Mouse (Mus musculus) ES-CJ7 (cell line): ENCODE results near the gene Lrp6.
A peak's percentile ranks its signal among the peaks of the same experiment; 100 is the strongest.

Source experiments
- DNase-seq: peaks from one replicate; pipeline ENCODE4 v3.0.0; 2011; ENCODE audit warnings: low read depth, low spot score

Gene Lrp6

GRCm38 (mm10) chr6:134566818-134567485, at the start of gene Lrp6:
TSS of gene Lrp6 (minus strand) at chr6:134566965.
- peak; percentile 83 for DNase-seq

DNA sequence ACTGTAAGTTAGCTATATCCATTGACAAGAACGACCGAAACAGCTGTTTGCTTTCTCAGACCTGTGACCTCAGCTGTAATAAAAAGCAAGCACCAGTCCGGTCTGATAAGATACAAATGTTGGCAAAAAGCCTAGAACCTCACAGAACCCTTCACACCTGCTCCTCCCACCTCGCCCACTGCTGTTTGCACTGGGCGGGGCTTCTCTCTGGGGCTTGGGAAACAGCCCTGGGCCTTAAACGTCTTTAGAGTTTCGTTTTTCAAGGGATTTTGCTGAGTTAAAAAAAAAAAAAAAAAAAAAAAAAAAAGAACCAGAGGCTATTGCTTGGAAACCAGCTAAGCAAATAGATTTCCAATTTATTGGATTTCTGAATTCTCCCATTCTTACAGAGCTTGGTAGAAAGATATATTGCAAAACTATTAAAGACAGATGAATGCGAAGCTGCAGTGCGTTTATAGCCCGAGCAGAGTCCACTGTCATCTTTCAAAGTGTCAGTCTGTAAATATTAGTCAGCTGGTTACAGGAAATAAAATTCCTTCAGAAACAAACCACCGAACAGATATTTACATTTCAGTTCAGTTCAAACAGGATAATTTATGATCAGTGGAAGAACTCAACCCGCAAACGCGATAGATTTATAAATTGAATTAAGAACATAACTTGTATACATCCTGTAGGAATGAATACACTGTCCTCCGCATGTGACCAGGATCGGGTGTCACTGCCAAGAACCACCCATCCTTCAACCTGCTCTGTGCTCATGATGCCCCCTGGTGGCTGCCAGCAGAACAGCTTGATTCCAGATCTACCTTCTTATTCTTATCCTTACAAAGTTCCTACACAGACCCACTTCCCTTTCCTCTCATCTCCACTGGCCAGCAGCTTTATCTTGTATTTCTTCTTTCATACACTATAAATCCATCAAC, 48.2 kb upstream of the Lrp6 start:
- DNase-seq: peak; percentile 87

DNA sequence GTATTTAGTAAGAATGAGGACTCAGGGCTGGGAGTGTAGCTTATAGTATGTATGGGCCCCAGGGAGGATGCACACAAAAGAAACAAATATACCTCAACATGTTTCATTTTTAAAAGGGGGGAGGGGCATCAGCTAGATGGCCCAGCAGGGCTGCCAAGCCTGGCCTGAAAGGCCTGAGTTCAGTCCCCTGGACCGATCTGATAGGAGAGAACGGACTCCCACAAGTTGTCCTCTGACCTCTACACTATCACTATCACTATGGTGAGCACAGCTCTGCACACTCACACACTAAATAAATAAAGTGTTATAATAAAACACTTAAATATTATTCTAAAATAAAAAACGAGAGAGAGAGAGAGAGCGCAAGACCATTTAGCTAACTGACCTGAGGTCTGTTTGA, 47.6 kb upstream of the Lrp6 start:
- DNase-seq: no peak

- DNase-seq: no peak
These were observed 45.1 kb upstream of the Lrp6 start for GRCm38 (mm10) chr6:134611896-134612295.

DNA sequence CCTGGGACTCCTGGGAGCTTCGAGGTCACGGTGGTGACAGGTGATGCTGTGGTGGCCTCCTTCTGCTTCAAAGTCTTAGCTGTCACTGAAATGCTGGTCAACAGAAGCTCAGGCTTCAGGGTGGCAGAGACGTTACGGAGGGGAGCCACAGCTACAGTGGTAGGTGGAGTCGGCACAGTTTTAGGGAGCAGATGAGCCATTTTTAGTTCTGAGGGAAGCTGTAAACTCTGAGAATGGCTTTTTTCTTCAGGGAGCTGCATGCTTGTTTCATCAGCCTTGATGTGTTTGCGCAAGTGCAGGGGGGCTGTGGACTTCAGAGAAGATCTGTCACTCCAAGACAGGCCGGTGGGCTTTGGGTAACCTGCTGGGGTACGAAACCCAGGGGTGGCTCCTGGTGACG, 43.6 kb upstream of the Lrp6 start:
- no peak for DNase-seq

- DNase-seq: peak; percentile 63
These were observed 40.4 kb upstream of the Lrp6 start for GRCm38 (mm10) chr6:134606949-134607746.

DNA sequence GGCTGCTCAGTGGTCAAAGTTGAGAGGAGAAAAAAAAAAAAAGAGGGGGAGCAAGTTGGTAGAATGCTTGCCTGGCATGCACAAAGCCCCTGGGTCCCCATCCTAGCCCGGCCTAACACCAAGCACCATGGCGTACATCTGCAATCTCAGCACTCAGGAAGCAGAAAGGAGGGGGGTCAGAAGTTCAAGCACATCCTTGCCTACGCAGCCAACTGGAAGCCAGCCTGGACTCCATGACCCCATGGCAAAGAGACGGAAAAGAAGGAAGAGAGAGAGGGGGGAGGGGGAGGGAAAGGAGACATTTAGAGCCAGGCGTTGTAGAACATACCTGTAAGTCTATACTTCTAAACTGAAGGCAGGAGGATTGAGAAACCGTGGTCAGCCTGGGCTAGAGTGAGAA, 39.8 kb upstream of the Lrp6 start:
- no peak for DNase-seq

DNA sequence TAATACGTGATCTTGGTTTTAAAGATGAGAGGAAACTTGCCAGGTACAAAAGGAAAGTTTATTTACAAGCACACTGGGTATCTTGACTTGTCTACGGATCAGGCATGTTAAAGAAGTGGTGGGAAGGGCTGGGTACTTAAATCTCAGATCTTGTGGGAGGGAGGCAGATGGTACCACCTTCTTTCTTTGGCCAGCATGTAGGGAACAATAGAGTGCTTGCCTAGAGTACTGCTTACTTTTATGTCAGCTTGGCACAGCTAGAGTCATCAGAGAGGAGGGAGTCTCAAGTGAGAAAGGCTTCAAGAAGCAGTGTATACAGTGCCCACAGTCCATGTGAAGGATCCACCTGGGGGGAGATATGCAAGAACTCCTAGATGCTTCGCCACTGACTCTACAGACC, 38.4 kb upstream of the Lrp6 start:
- DNase-seq: no peak

DNA sequence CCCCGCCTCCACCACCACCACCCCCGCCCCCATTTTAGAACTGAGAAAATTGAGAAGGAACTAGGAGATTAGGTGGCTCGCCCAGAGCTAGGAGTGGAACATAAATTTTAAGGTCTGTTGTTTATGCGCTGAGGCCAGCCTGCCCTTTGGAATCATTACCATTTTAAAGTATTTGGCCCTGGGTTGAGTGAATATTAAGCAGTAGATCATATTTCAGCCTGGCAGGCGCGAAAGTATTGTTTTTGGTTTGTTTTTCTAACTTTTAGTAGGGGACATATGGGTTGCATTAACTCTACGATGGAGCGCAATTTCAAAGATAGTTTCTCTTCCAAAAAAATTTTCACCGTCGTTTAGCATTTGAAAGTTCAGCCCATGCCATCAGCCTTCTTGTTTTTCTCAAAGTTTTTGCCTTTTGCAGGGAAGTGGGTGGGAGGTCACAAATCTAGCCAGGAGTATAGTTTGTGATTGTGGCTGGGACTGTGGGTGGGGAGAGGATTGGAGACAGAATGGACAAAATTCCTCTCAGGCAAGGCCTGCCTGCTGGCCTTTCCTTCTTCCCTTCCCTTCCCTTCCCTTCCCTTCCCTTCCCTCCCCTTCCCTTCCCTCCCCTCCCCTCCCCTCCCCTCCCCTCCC, 35.7 kb upstream of the Lrp6 start:
- DNase-seq: no peak

DNA sequence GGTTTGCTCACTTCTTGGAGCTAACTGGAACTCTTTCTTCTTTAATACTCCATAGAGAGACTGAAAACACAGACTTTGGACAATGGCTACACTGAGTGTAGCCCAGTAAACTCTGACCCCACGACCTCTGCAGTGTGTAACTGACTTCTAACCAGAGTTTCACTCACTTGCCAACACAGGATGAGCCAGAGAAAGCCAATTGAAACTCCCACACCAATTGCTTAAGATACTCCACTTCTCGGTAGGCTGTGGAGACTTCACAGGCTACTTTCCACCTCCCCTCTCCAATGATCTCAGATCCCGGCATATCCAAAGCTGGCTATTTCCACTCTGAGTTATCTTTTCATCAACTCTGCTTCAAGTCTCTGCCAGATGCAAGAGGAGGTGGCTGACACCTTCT, 35.0 kb upstream of the Lrp6 start:
- DNase-seq: no peak

DNA sequence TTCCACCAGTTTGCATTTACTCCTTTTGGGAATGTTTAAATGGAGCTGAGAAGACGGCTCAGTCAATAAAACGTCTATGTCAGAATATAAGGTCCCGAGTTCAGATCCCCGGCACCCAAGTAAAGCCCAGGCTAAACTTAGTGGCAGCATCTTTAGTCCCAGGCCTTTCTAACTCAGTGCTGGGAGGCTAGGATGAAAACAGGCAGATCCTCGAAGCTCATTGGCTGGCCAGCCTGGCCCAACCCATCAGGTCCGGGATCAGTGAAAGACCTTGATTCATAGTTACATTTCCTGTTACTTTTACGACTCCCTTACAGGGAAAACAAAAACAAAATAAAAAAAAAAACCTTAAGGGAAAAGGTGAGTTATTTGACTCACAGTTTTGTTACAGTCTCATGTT, 34.4 kb upstream of the Lrp6 start:
- DNase-seq: peak; percentile 51

- DNase-seq: no peak
These were observed 32.5 kb upstream of the Lrp6 start for GRCm38 (mm10) chr6:134599239-134599638.

DNA sequence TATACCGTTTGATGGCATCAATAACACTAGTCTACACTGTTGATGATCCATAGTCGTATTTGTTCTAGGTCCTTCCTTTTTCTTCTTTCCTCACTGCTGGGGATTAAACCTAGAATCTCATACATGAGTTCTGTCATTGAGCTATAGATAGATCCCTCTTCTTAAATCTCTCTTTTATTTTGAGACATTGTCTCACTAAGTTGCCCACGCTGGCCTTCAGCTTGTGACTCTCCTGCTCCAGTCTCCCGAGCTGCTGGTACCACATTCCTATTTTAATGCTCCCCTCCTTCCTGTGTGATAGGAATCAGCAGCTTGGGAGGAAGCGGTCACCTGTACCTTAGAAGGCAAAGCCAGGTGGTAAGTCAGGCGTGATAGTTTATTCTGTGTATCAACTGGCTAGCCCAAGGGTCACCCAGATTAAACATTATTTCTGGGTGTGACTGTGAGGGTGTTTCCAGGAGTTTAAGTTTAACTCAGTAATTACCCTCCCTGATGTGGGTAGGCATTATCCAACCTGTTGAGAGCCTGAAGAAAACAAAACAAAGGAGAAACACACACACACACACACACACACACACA, 31.0 kb upstream of the Lrp6 start:
- no peak for DNase-seq

- no peak for DNase-seq
These were observed 28.0 kb upstream of the Lrp6 start for GRCm38 (mm10) chr6:134594569-134595442.

GRCm38 (mm10) chr6:134591614-134592013, 24.8 kb upstream of the Lrp6 start:
- DNase-seq: no peak

DNA sequence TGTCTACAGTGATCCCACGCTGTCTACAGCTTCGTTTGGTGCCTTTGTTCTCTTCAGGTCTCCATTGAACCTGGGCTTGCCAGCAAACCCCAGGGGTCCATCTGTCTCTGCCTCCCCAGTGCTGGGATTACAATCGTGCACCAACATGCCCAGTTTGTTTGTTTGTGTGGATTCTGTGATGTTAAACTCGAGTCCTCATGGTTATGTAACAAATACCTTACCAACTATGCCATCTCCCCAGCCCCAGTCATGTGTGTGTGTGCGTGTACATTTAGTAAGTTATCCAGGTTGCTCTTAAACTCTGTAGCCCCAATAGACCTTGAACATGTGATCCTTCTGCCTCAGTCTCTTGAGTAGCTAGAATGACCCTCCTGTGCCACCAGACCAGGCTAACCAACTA, 19.5 kb upstream of the Lrp6 start:
- no peak for DNase-seq

DNA sequence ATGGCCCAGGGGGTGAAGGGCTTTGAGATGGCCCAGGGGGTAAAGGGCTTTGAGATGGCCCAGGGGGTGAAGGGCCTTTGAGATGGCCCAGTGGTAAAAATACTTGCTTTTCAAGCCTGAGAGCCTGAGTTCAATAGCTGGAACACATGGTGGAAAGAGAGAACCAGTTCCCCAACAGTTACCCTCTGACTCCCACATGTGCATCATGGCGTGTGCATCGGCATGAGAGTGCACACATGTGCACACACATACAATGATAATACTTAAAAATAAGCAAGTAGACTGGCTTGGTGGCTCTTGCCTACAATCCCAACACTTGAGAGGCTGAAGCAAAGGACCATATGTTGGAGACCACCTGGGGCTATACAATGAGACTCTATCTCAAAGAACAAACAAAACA, 17.9 kb upstream of the Lrp6 start:
- no peak for DNase-seq

GRCm38 (mm10) chr6:134582110-134582509, 15.3 kb upstream of the Lrp6 start:
- no peak for DNase-seq

DNA sequence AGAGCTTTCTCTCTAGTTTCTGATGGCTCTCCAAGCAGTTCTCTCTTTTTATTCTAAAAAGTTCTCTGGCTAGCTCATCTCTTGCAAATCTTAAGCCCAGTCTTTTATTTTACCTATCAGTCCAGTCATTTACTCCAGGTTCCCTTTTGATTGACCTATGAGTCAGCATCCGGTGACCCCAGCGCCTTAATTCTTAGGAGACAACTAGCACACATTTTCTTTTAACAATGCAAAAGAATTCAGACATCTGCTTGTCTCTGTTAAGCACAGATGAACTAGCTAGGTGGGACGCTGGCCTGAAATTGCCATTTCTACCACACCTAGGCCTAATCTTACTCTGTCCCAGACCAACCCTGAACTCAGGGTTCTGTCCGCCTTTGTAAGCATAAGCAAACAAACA, 12.7 kb upstream of the Lrp6 start:
- peak; percentile 35 for DNase-seq

DNA sequence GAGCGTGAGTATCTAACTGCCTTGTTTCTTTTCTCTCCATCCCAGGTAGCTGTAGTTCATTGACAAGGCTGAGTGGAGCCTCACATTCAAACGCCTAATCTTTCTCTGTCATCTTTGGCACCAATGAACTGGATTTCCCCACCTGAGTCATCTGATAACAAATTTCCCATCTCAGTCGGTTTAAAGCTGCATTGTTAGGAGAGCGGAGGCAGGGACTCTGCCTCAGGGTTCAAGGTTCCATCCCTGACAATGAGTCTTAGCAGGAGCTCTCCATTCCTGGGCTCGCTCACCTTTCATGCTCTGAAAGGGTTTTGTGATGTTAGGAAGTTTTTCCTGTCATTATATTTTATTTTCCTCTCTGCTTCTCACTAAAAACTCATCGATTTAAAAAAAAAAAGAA, 11.3 kb upstream of the Lrp6 start:
- no peak for DNase-seq
